8 mouse cellular contexts compared by ENCODE assay signal in genomic region chr11:79188176-79188575, GRCm38 (mm10). TPM values are rescaled to one million over a fixed set of nuclear protein-coding genes. Genes with fewer than 3 reads are reported as not detected.
DNase-seq lines count a peak whose midpoint lies in the region; ATAC-seq lines count a peak whose summit lies in the region.

No protein-coding gene starts in this region.

- ATAC-seq in hindbrain, embryonic 16.5 days, result 0 out of 2 replicates have a peak, but pooled peaks have one; percentile 42
- ATAC-seq in hindbrain, embryonic 13.5 days (ENCODE audit: low FRiP score), result no peak

- peak; percentile 93 for DNase-seq in brain, adult 2 months (ENCODE audit: low read depth, low spot score)
- peak; percentile 35 for DNase-seq in gastrocnemius, postnatal 25 days
- peak; percentile 31 to 53 for DNase-seq in kidney, postnatal 4 days
- DNase-seq in lung, postnatal 36 days, result peak; percentile 78
- DNase-seq in spleen, postnatal 36 days (ENCODE audit: low spot score in 2 of 2), result no peak
- no peak for DNase-seq in thymus, postnatal 14 days

- H3K4me2 ChIP-seq in hindbrain, embryonic 16.5 days (ENCODE audit: low read length), result no peak overlapping the region
- H3K4me2 ChIP-seq in hindbrain, embryonic 13.5 days, result no peak overlapping the region

- H3K27ac ChIP-seq in hindbrain, embryonic 16.5 days (ENCODE audit: low read depth, low read length), result no peak overlapping the region
- no peak overlapping the region for H3K27ac ChIP-seq in hindbrain, embryonic 13.5 days

- H3K4me3 ChIP-seq in hindbrain, embryonic 16.5 days (ENCODE audit: low read length), result no peak overlapping the region
- H3K4me3 ChIP-seq in hindbrain, embryonic 13.5 days, result no peak overlapping the region

- no peaks in the 10 kb centered on the region for H3K4me1 ChIP-seq in hindbrain, embryonic 16.5 days (ENCODE audit: control insufficient read depth, insufficient read depth, low read depth, low read length)
- H3K4me1 ChIP-seq in hindbrain, embryonic 13.5 days (replicated peaks), result no peaks in the 10 kb centered on the region

- H3K9ac ChIP-seq in hindbrain, embryonic 16.5 days (ENCODE audit: low read depth, low read length), result no peak overlapping the region
- H3K9ac ChIP-seq in hindbrain, embryonic 13.5 days, result no peak overlapping the region

- no peaks in the 10 kb centered on the region for H3K27me3 ChIP-seq in hindbrain, embryonic 16.5 days (replicated peaks; ENCODE audit: control insufficient read depth, insufficient read depth, low read length)
- H3K27me3 ChIP-seq in hindbrain, embryonic 13.5 days, result no peaks in the 10 kb centered on the region

- no peaks in the 10 kb centered on the region for H3K9me3 ChIP-seq in hindbrain, embryonic 16.5 days (ENCODE audit: control insufficient read depth, low read length)
- H3K9me3 ChIP-seq in hindbrain, embryonic 13.5 days, result no peaks in the 10 kb centered on the region

- H3K36me3 ChIP-seq in hindbrain, embryonic 16.5 days (ENCODE audit: control insufficient read depth, insufficient read depth, low read length), result no peaks in the 10 kb centered on the region
- no peaks in the 10 kb centered on the region for H3K36me3 ChIP-seq in hindbrain, embryonic 13.5 days

- WGBS in hindbrain, embryonic 16.5 days, result 58% methylated on average over 6 of the region's 6 CpGs
- 65% methylated on average over 6 of the region's 6 CpGs for WGBS in hindbrain, embryonic 13.5 days

RNA-seq across cellular contexts. Expression of gene Ksr1, which starts 42.0 kb away (rescaled TPM):
- polyA plus RNA-seq in hindbrain, embryonic 16.5 days (2015; fragmentation: Nextera tagmentation; extraction: Ambion mirVana), result 4.4 and 6.1 TPM in 2 replicates
- 3.1 and 3.5 TPM in 2 replicates for polyA plus RNA-seq in hindbrain, embryonic 13.5 days (2015; fragmentation: Nextera tagmentation; extraction: Ambion mirVana)
- 10 to 100 TPM; 67.8 to 77.2 TPM for total RNA-seq in gastrocnemius, postnatal 25 days (2021)

Comparison
In these comparisons a context has a peak if more than half of its experiments do, and no peak if none do; other contexts are left out.
1. DNase-seq: peak in brain, adult 2 months (single experiment), gastrocnemius, postnatal 25 days (single experiment), kidney, postnatal 4 days (2 of 2) and lung, postnatal 36 days (single experiment); none in spleen, postnatal 36 days (0 of 2) and thymus, postnatal 14 days (single experiment).